Mouse (Mus musculus): ENCODE data around the gene Nphp1.

Nphp1 gene

GRCm38 (mm10) chr2:127749376-127749775 lies 39.3 kb downstream of the Nphp1 start:
- DNase-seq (ENCODE audit: extremely low read depth, low read depth, low spot score), result no peak

GRCm38 (mm10) chr2:127748316-127748715 lies 40.4 kb downstream of the Nphp1 start:
- no peak for DNase-seq (ENCODE audit: extremely low read depth, low read depth, low spot score)

DNA sequence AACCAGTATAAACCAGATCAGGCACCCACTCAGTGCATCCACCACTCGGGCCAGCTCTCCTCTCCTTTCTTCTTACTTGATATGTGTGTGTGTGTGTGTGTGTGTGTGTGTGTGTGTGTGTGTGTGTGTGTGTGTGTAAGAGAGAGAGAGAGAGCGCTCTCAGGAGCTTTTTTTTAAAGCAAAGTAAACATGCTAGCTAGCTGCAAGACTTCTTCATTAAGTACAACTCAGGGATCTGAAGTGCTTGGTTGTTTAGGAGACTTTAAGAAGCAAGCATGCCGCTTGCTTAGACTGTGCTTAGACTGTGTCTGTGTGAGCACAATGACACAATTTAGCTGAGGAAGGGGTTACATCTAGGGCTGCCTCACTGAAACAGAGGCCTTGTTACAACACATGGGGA lies 46.1 kb downstream of the Nphp1 start:
- no peak for DNase-seq (ENCODE audit: extremely low read depth, low read depth, low spot score)

DNA sequence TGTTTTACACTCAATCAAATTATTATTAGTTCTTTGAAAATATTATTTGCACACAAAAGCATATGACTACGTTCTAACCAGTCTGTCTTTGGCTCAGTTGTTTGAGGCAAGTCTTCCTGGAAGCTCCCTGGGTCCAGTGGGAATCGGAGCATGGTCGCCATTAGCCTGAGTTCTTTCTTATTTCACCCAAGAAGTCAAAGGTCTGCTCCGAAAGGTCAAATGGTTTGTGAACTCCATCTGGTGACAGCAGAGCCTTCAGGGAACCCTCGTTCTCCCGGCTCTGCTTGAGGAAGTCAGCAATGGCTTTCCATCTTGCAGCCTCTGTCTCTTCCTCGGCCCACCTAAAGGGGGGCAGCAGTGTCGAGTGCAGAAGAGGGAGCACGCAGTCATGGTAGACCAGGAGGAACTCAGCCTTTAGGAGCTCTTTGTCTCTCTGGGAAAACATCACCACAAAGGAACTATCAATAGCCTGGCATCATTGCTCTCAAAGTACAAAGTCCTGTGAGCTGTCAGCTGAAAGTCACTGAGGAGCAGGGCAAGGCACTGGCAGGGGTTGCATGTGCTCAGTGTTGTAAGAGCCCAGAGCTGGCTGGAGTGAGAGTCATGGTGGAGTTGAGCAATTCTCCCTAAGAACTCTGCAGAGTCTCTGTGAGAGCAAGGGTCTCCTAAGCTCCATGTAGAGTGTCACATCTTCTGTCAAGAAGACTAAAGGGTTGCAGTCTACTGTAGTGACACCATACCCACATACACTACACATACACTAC lies 47.8 kb downstream of the Nphp1 start:
- no peak for DNase-seq (ENCODE audit: extremely low read depth, low read depth, low spot score)

DNA sequence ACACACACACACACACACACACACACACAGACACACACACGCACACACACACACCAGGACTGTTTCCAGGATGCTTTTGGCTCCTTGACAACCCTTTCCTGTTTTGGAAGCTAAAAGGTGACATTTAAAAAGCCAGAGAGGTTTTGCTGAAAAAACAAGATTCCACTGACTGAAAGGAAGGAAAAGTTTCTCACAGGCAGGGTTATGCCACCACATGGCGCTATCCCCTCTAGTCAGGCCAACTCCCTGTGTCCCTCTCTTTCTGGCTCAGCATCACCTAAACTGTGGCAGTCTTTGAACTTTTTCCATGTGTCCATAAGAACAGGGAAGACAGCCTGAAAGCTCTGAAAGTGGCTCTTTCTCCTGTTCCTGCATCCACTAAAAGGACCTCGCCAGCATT lies 50.8 kb downstream of the Nphp1 start:
- no peak for DNase-seq (ENCODE audit: extremely low read depth, low read depth, low spot score)

DNA sequence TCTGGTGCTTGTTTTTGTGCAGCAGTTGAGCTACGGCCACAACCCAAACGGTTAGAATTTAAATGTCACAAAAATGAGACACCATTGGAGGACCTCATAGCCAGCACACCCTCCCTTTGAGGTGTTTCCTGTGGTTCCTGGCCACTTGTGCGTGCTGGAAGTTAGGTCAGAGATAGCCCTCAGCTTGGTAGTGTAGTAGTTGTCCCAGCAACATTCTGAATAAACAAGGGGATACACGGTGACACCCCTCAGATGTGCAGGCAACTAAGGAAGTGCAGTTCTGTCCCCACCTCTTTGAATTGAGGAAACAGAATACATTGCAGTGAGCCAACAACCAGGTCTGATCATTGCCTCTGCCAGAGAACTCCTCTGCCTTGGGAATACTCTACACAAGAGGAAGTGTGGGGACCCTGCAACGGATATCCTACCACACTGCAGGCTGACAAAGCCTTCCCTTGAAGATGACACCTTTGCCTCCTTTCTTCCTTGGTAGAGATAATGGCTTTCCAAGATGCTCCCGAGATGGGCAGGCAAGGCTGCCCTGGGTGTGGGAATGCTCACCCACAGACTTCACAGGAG lies 52.0 kb downstream of the Nphp1 start:
- no peak for DNase-seq (ENCODE audit: extremely low read depth, low read depth, low spot score)

- no peak for DNase-seq (ENCODE audit: extremely low read depth, low read depth, low spot score)
Measured at GRCm38 (mm10) chr2:127735512-127736145, 53.1 kb downstream of the Nphp1 start.

- no peak for DNase-seq (ENCODE audit: extremely low read depth, low read depth, low spot score)
Measured at GRCm38 (mm10) chr2:127734889-127735288, 53.8 kb downstream of the Nphp1 start.

DNA sequence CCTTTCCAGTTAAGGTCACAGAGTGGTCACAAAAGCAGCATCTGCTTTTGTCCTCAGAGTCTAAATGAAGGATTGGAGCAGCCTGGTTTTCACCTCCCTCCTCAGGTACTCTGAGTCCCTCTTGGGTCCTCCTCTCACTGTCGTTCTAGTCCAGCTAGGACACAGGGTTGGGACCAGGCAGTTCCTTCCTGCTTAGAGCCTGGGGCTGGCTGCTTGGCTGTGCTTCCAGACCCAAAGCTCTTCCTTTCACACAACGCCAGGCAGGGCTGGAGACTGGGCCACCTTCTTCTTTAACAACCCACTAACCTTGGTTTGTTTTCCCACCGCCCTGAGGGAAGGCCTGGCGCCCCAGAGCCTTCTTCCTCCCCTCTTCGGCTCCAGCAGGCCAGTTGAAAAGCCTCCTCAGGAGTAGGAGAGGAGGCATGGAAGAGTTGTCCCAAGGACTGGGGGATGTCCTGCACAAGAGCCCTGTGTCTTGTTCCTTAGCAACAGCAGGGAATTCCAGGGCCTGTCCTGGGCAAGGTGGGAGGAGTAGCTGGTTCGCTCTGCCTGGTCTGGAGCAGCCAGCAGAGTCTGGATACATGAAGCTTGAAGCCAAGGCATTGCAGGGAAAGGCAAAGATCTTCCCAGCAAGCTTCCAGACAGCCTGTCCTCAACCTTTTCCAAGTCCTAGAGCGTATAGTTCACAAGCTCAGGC lies 58.2 kb downstream of the Nphp1 start:
- DNase-seq (ENCODE audit: extremely low read depth, low read depth, low spot score), result no peak

GRCm38 (mm10) chr2:127729671-127730070 lies 59.0 kb downstream of the Nphp1 start, which contains the start of gene Mall:
Mall (minus strand) TSS chr2:127729932.
- DNase-seq (ENCODE audit: extremely low read depth, low read depth, low spot score), result no peak

DNA sequence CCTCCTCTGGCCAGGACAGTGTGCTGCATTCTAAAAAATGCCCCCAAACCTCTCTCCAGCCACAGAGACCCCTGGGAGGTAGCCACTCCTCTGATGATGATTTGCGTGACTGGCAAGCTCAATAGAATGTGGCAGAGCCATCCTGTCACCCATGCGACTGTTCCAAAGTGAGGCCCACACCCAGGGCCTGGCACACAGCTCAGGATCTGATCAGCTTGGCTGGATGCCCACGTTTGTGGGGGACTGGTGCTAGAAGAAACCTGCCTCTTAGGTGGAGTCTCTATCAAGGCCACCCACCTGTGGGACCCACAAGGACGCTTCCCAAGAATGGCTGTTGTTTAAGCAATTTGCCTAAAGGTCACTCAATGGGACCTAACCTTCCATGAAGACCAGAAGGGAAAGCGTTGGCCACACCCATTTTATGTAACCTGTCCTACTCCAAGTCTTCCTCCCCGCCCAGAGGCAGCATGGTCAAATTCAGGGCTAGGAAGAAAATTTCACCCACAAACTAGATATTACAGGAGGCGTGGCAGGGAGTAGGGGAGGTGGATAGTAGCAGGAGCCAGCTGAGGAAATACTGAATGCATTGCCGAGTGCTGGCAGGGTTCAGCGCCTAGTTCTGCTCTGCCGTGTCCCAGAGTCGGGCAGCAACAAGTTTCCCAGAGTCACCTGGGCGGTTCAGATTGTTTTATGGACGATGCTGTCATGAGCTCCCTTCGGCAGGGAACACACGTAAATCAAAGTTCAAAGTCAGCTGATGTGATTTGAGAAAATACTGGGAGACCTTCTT lies 59.8 kb downstream of the Nphp1 start:
- no peak for DNase-seq (ENCODE audit: extremely low read depth, low read depth, low spot score)

GRCm38 (mm10) chr2:127728146-127728545 lies 60.6 kb downstream of the Nphp1 start:
- no peak for DNase-seq (ENCODE audit: extremely low read depth, low read depth, low spot score)

- no peak for DNase-seq (ENCODE audit: extremely low read depth, low read depth, low spot score)
Measured at GRCm38 (mm10) chr2:127723193-127723592, 65.5 kb downstream of the Nphp1 start.

- peak; percentile 2 for DNase-seq (ENCODE audit: extremely low read depth, low read depth, low spot score)
Measured at GRCm38 (mm10) chr2:127722176-127722892, 66.4 kb downstream of the Nphp1 start.

GRCm38 (mm10) chr2:127718839-127719468 lies 69.7 kb downstream of the Nphp1 start:
- DNase-seq (ENCODE audit: extremely low read depth, low read depth, low spot score), result peak; percentile 1

- DNase-seq (ENCODE audit: extremely low read depth, low read depth, low spot score), result no peak
Measured at GRCm38 (mm10) chr2:127714726-127715125, 74.0 kb downstream of the Nphp1 start.

- no peak for DNase-seq (ENCODE audit: extremely low read depth, low read depth, low spot score)
Measured at GRCm38 (mm10) chr2:127708792-127709191, 79.9 kb downstream of the Nphp1 start.

DNA sequence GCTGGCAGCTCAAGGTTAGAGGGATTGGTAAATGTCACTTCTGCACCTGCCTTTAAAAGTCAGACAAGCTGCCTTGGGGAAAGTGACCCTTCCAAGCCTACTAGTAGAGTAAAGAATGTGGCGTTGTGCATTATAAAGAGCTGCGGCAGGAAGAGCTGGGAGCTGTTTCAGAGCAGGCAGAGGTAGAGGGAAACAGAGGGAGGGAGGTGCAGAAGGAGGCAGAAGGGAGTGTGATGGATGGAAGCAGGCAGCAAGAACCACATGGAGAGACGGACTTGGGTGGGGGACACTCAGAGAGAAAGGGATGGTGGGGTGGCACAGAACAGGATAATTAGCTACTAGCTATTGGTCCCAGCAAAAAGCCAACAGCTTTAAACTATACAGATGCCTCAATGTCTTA lies 80.6 kb downstream of the Nphp1 start:
- DNase-seq (ENCODE audit: extremely low read depth, low read depth, low spot score), result no peak

DNA sequence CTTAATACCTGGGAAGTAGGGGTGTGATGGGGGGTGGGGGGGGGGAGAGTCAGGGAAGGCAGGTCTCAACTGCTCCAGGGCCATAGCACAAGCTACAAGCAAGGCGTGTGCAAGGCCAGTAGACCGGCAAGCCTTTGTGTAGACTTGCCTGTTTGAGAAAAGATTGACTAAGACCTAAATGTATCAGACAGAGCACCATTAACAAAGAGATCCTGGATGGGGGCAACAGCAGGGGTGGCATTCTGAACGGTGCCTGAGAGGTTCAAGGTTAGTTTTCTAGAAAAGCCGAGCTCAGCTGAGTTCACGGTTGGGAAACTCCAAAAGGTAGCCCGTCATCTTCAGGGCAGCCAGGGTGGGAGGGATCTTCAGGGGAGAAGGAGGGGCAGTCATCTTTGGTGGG lies 83.4 kb downstream of the Nphp1 start:
- no peak for DNase-seq (ENCODE audit: extremely low read depth, low read depth, low spot score)
